Mouse (Mus musculus) MEL (cell line): ENCODE measurements around the gene Necab2.

Experiments
- CTCF ChIP-seq, 3 experiments: IDR thresholded peaks in 2 of 3; conservative IDR thresholded peaks in 1 of 3; 2 replicates each; pipeline ENCODE4 v1.5.1; 2011 to 2012; ENCODE audit warnings: low read length in 3 of 3, low read depth in 2 of 3, mild to moderate bottlenecking in 2 of 3, improper control_type of control experiment in 1 of 3, inconsistent platforms in 1 of 3, mixed read lengths in 1 of 3, moderate library complexity in 1 of 3; ENCODE audit not compliant: control insufficient read depth in 1 of 3, insufficient read depth in 1 of 3, poor library complexity in 1 of 3, severe bottlenecking in 1 of 3
- MAFK ChIP-seq: IDR thresholded peaks from 2 replicates; pipeline ENCODE4 v1.6.1; 2011; ENCODE audit warnings: low read depth, mild to moderate bottlenecking, low read length, improper control_type of control experiment, borderline replicate concordance
- MYC ChIP-seq: IDR thresholded peaks from 2 replicates; pipeline ENCODE4 v1.6.1; 2011; ENCODE audit warnings: low read depth, mild to moderate bottlenecking, low read length, improper control_type of control experiment, moderate library complexity
- TCF12 ChIP-seq: IDR thresholded peaks from 2 replicates; pipeline ENCODE4 v1.6.1; 2014; ENCODE audit warnings: low read depth, mild to moderate bottlenecking, inconsistent platforms, low read length, improper control_type of control experiment, moderate library complexity

- TF ChIP-seq TCF12 (no peak), CTCF (IDR thresholded peaks at IDR 0.05 in 2 of 3, conservative IDR thresholded peaks at IDR 0.05 in 1 of 3; ENCODE audit: control insufficient read depth in 1 of 3, insufficient read depth in 1 of 3, low read depth in 2 of 3, low read length in 3 of 3, poor library complexity in 1 of 3, severe bottlenecking in 1 of 3) (peak; percentile 46 to 59 (median 53); a peak in 5 of 6 replicates), MAFK (no peak), MYC (no peak)
These were observed 73.6 kb downstream of the Necab2 start for GRCm38 (mm10) chr8:119520102-119520501.
